Mouse (Mus musculus): ENCODE data around the gene Ccdc154. TPM values are rescaled to one million over a fixed set of nuclear protein-coding genes. Genes with fewer than 3 reads are reported as not detected.

Ccdc154 gene
- polyA plus RNA-seq, 1 experiment from 2014 or later = not detected

- no peaks in the 10 kb centered on the region for H3K4me1 ChIP-seq (ENCODE audit: control insufficient read depth, insufficient read depth, low read length)
- no peak overlapping the region for H3K4me3 ChIP-seq (ENCODE audit: low read depth, low read length)
- ATAC-seq (ENCODE audit: low read depth) = no peak
- H3K27ac ChIP-seq (ENCODE audit: low read depth, low read length) = no peak overlapping the region
- H3K36me3 ChIP-seq (ENCODE audit: control insufficient read depth, insufficient read depth, low read length) = no peaks in the 10 kb centered on the region
- no peak overlapping the region for H3K4me2 ChIP-seq (ENCODE audit: low read depth, low read length)
- H3K9me3 ChIP-seq (ENCODE audit: control insufficient read depth, low read length) = no peaks in the 10 kb centered on the region
- 95% methylated on average over 2 of the region's 2 CpGs for WGBS
- no peak overlapping the region for H3K9ac ChIP-seq (replicated peaks; ENCODE audit: low read depth, low read length)
- no peaks in the 10 kb centered on the region for H3K27me3 ChIP-seq (ENCODE audit: control insufficient read depth, insufficient read depth, low read length)
These were observed 7.4 kb downstream of the Ccdc154 start for GRCm38 (mm10) chr17:25169706-25170105.

- no peaks in the 10 kb centered on the region for H3K9me3 ChIP-seq (ENCODE audit: control insufficient read depth, low read length)
- no peak overlapping the region for H3K9ac ChIP-seq (replicated peaks; ENCODE audit: low read depth, low read length)
- ATAC-seq (ENCODE audit: low read depth) = no peak
- H3K4me2 ChIP-seq (ENCODE audit: low read depth, low read length) = no peak overlapping the region
- WGBS = 84% methylated on average over 3 of the region's 3 CpGs
- no peak overlapping the region for H3K4me3 ChIP-seq (ENCODE audit: low read depth, low read length)
- H3K27ac ChIP-seq (ENCODE audit: low read depth, low read length) = no peak overlapping the region
- H3K4me1 ChIP-seq (ENCODE audit: control insufficient read depth, insufficient read depth, low read length) = no peaks in the 10 kb centered on the region
- no peaks in the 10 kb centered on the region for H3K27me3 ChIP-seq (ENCODE audit: control insufficient read depth, insufficient read depth, low read length)
- no peaks in the 10 kb centered on the region for H3K36me3 ChIP-seq (ENCODE audit: control insufficient read depth, insufficient read depth, low read length)
These were observed 10.3 kb downstream of the Ccdc154 start for GRCm38 (mm10) chr17:25172558-25172957.

GRCm38 (mm10) chr17:25175411-25175810 lies 13.2 kb downstream of the Ccdc154 start, which contains the start of gene Gm38655:
Gene Gm38655, minus strand, starts transcription at chr17:25175471.
- Histone ChIP-seq H3K27ac (ENCODE audit: low read depth, low read length) (no peak within 1 kb of the TSS), H3K27me3 (ENCODE audit: control insufficient read depth, insufficient read depth, low read length) (no peaks in the 10 kb centered on the region), H3K36me3 (ENCODE audit: control insufficient read depth, insufficient read depth, low read length) (no peaks in the 10 kb centered on the region), H3K9ac (replicated peaks; ENCODE audit: low read depth, low read length) (no peak within 1 kb of the TSS), H3K9me3 (ENCODE audit: control insufficient read depth, low read length) (no peaks in the 10 kb centered on the region), H3K4me1 (ENCODE audit: control insufficient read depth, insufficient read depth, low read length) (no peaks in the 10 kb centered on the region), H3K4me2 (ENCODE audit: low read depth, low read length) (no peak within 1 kb of the TSS), H3K4me3 (ENCODE audit: low read depth, low read length) (no peak within 1 kb of the TSS)
- ATAC-seq (ENCODE audit: low read depth) = no peak
- 58% methylated on average over 9 of the region's 9 CpGs for WGBS

- no peak for ATAC-seq (ENCODE audit: low read depth)
- H3K27ac ChIP-seq (ENCODE audit: low read depth, low read length) = no peak overlapping the region
- peak overlapping the region; percentile 90; the same call in 1 of the 2 replicates for H3K4me2 ChIP-seq (ENCODE audit: low read depth, low read length)
- no peak overlapping the region for H3K9ac ChIP-seq (replicated peaks; ENCODE audit: low read depth, low read length)
- no peaks in the 10 kb centered on the region for H3K9me3 ChIP-seq (ENCODE audit: control insufficient read depth, low read length)
- H3K4me3 ChIP-seq (ENCODE audit: low read depth, low read length) = peak overlapping the region; percentile 66; the same call in 1 of the 2 replicates
- no peaks in the 10 kb centered on the region for H3K27me3 ChIP-seq (ENCODE audit: control insufficient read depth, insufficient read depth, low read length)
- peaks cover 17% of the 10 kb centered on the region for H3K4me1 ChIP-seq (ENCODE audit: control insufficient read depth, insufficient read depth, low read length)
- H3K36me3 ChIP-seq (ENCODE audit: control insufficient read depth, insufficient read depth, low read length) = no peaks in the 10 kb centered on the region
These were observed 21.0 kb downstream of the Ccdc154 start for GRCm38 (mm10) chr17:25183232-25183631.

- Histone ChIP-seq H3K4me3 (ENCODE audit: low read depth, low read length) (peak within 1 kb of the TSS; percentile 66), H3K36me3 (ENCODE audit: control insufficient read depth, insufficient read depth, low read length) (no peaks in the 10 kb centered on the region), H3K9ac (replicated peaks; ENCODE audit: low read depth, low read length) (peak within 1 kb of the TSS; percentile 78), H3K27ac (ENCODE audit: low read depth, low read length) (peak within 1 kb of the TSS; percentile 98), H3K9me3 (ENCODE audit: control insufficient read depth, low read length) (no peaks in the 10 kb centered on the region), H3K4me1 (ENCODE audit: control insufficient read depth, insufficient read depth, low read length) (peaks cover 18% of the 10 kb centered on the region), H3K4me2 (ENCODE audit: low read depth, low read length) (peak within 1 kb of the TSS; percentile 90), H3K27me3 (ENCODE audit: control insufficient read depth, insufficient read depth, low read length) (no peaks in the 10 kb centered on the region)
- peak; percentile 87 for ATAC-seq (ENCODE audit: low read depth)
- whole genome bisulfite sequencing = under 1% methylated on average over 50 of the region's 50 CpGs
These were observed 21.9 kb downstream of the Ccdc154 start, which contains the start of gene BC003965 for GRCm38 (mm10) chr17:25184129-25184691. Gene BC003965, plus strand, starts transcription at chr17:25184554.

GRCm38 (mm10) chr17:25184961-25185360 lies 22.7 kb downstream of the Ccdc154 start:
- no peaks in the 10 kb centered on the region for H3K36me3 ChIP-seq (ENCODE audit: control insufficient read depth, insufficient read depth, low read length)
- no peaks in the 10 kb centered on the region for H3K9me3 ChIP-seq (ENCODE audit: control insufficient read depth, low read length)
- 9% methylated on average over 17 of the region's 17 CpGs for WGBS
- no peaks in the 10 kb centered on the region for H3K27me3 ChIP-seq (ENCODE audit: control insufficient read depth, insufficient read depth, low read length)
- H3K4me3 ChIP-seq (ENCODE audit: low read depth, low read length) = peak overlapping the region; percentile 66
- H3K4me1 ChIP-seq (ENCODE audit: control insufficient read depth, insufficient read depth, low read length) = peaks cover 25% of the 10 kb centered on the region
- H3K4me2 ChIP-seq (ENCODE audit: low read depth, low read length) = peak overlapping the region; percentile 90
- ATAC-seq (ENCODE audit: low read depth) = 0 out of 2 replicates have a peak, but pooled peaks have one; percentile 16
- H3K27ac ChIP-seq (ENCODE audit: low read depth, low read length) = no peak overlapping the region
- H3K9ac ChIP-seq (replicated peaks; ENCODE audit: low read depth, low read length) = peak overlapping the region; percentile 78

- H3K27me3 ChIP-seq (ENCODE audit: control insufficient read depth, insufficient read depth, low read length) = no peaks in the 10 kb centered on the region
- WGBS = 7% methylated on average over 11 of the region's 11 CpGs
- peak overlapping the region; percentile 52; the same call in 1 of the 2 replicates for H3K27ac ChIP-seq (ENCODE audit: low read depth, low read length)
- H3K4me1 ChIP-seq (ENCODE audit: control insufficient read depth, insufficient read depth, low read length) = peaks cover 28% of the 10 kb centered on the region
- peak overlapping the region; percentile 90 for H3K9ac ChIP-seq (replicated peaks; ENCODE audit: low read depth, low read length)
- 0 out of 2 replicates have a peak, but pooled peaks cover 6% of the 10 kb centered on the region for H3K36me3 ChIP-seq (ENCODE audit: control insufficient read depth, insufficient read depth, low read length)
- H3K9me3 ChIP-seq (ENCODE audit: control insufficient read depth, low read length) = no peaks in the 10 kb centered on the region
- H3K4me2 ChIP-seq (ENCODE audit: low read depth, low read length) = peak overlapping the region; percentile 83
- H3K4me3 ChIP-seq (ENCODE audit: low read depth, low read length) = peak overlapping the region; percentile 95
- ATAC-seq (ENCODE audit: low read depth) = no peak
These were observed 25.5 kb downstream of the Ccdc154 start for GRCm38 (mm10) chr17:25187784-25188149.

GRCm38 (mm10) chr17:25188150-25189031 lies 26.1 kb downstream of the Ccdc154 start, which contains the start of gene Unkl:
Gene Unkl, plus strand, starts transcription at chr17:25188397.
- Histone ChIP-seq H3K27ac (ENCODE audit: low read depth, low read length) (peak within 1 kb of the TSS; percentile 52), H3K27me3 (ENCODE audit: control insufficient read depth, insufficient read depth, low read length) (no peaks in the 10 kb centered on the region), H3K4me1 (ENCODE audit: control insufficient read depth, insufficient read depth, low read length) (peaks cover 27% of the 10 kb centered on the region), H3K36me3 (ENCODE audit: control insufficient read depth, insufficient read depth, low read length) (peaks cover 10% of the 10 kb centered on the region; the same call in 1 of the 2 replicates), H3K9ac (replicated peaks; ENCODE audit: low read depth, low read length) (peak within 1 kb of the TSS; percentile 90), H3K4me2 (ENCODE audit: low read depth, low read length) (peak within 1 kb of the TSS; percentile 83), H3K9me3 (ENCODE audit: control insufficient read depth, low read length) (no peaks in the 10 kb centered on the region), H3K4me3 (ENCODE audit: low read depth, low read length) (peak within 1 kb of the TSS; percentile 95)
- peak; percentile 24 for ATAC-seq (ENCODE audit: low read depth)
- WGBS = under 1% methylated on average over 97 of the region's 104 CpGs

- no peak overlapping the region for H3K27ac ChIP-seq (ENCODE audit: low read depth, low read length)
- no peaks in the 10 kb centered on the region for H3K27me3 ChIP-seq (ENCODE audit: control insufficient read depth, insufficient read depth, low read length)
- peak overlapping the region; percentile 90 for H3K9ac ChIP-seq (replicated peaks; ENCODE audit: low read depth, low read length)
- 0% methylated on average over 14 of the region's 16 CpGs for WGBS
- H3K36me3 ChIP-seq (ENCODE audit: control insufficient read depth, insufficient read depth, low read length) = peaks cover 14% of the 10 kb centered on the region; the same call in 1 of the 2 replicates
- H3K4me1 ChIP-seq (ENCODE audit: control insufficient read depth, insufficient read depth, low read length) = peaks cover 24% of the 10 kb centered on the region
- no peak for ATAC-seq (ENCODE audit: low read depth)
- peak overlapping the region; percentile 83 for H3K4me2 ChIP-seq (ENCODE audit: low read depth, low read length)
- H3K4me3 ChIP-seq (ENCODE audit: low read depth, low read length) = peak overlapping the region; percentile 95
- H3K9me3 ChIP-seq (ENCODE audit: control insufficient read depth, low read length) = no peaks in the 10 kb centered on the region
These were observed 26.8 kb downstream of the Ccdc154 start for GRCm38 (mm10) chr17:25189091-25189490.
